Mouse (Mus musculus): ENCODE measurements at regions not wholly inside any gene's neighbourhood (a gene's known extent, or its start where the extent isn't known, plus 50 kb on each side); places are given as distances from the start of the nearest gene placed in this dataset.
"Not testable (repeated sequence)": the region's sequence is repeated elsewhere in the genome, so short reads cannot be mapped to it uniquely, and the experiment has no call there.

DNA sequence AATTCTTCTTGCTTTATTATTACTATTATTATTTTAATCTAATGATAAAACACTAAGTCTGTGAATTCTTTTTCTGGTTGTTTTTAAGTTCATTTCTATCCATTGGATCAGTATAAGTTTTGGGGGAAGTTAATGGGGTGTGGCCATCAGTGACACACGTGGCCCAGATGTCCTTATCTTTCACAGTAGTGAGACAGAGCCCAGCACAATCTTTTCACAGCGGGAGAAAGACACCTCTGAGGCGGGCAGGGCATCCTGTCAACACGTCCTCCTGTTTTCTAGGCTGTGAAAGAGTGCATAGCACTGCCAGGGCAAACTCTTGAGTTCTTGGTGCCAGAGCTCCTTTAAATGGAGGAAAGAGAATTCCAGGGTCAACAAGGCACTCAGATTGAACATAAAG lies 162.1 kb downstream of the Ifng start:
- in situ Hi-C loops (cut with MseI, MboI) = no loop called here

DNA sequence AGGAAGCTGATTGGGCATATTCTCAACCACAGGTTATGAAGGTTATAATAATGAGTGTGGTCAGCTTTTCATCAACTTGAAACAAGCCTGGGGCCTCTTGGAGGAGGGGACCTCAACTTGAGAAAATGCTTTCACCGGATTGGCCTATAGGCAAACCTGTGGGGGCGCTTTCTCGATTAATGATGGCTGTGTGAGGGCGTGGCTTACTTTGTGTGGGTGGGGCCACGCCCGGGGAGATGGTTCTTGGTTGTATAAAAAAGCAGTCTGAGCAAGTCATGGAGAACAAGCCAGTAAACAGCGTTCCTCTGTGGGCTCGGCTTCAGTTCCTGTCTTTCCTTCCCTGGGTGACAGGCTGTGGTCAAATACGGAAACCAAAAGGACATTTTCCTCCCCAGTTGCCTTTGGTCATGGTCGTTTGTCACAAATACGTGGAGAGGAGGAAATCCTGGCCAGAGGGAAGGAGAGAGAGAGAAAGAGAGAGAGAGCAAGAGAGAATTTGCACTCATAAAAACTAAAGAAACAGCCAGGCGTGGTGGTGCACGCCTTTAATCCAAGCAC lies 163.1 kb downstream of the Ifng start:
- in situ Hi-C loops (cut with MseI, MboI) = no loop called here

DNA sequence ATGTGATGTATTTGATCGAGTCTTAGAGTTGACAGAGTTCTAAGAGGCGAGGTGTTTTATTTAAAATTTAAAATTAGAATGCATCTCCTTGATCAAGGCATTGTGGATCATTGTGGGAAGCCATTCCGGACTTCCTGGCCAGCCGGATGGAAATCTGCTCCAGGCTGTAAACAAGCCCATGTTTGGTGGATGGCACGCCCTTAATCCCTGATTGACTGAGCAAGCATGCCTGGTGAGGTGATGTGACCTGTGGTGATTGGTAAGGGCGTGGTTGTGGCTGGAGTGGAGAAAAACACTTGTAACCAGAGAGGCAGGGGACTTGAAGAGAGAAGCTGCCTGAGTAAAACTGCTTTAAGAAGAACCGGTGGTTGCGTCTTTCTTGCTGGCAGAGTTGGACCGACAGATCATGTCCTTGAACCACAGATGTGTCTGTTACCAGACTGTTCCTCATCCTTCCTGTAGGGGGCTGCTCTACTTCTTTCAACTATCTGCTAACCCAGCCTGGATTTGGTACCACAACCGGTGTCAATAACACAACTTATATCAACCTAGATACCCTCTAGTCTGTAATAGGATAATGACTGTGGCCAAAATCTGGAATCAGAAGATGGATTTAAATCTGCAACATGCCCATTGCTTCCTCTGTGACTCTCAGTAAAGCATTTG lies 164.4 kb downstream of the Ifng start:
- in situ Hi-C loops (cut with MseI, MboI) = no loop called here

GRCm38 (mm10) chr10:118607418-118607817 lies 166.6 kb downstream of the Ifng start:
- in situ Hi-C loops (cut with MseI, MboI) = no loop called here

- in situ Hi-C loops (cut with MseI, MboI) = no loop called here
Observed at GRCm38 (mm10) chr10:118608376-118609145, 167.7 kb downstream of the Ifng start.

GRCm38 (mm10) chr10:118609157-118609556 lies 168.3 kb downstream of the Ifng start:
- in situ Hi-C loops (cut with MseI, MboI) = no loop called here

- in situ Hi-C loops (cut with MseI, MboI) = no loop called here
Observed at GRCm38 (mm10) chr10:118610868-118611461, 170.1 kb downstream of the Ifng start.

DNA sequence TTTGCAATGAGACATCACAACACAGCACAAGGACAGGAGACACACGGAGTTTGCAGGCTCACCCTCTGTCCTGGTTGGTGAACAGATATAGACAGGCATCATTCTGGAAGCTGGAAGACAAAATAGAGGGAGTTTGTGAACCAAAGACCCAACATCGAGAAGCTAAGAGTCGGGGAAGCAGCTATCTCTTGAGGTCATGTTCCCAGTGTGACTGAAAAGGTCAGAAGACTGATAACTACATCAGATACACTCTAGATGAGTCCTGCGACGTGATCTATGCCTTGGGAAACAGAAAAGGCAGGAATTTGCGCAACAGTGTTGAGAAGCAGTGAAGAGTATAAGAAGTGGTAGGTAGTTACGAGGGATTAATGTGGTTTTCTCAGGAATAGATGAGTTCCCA lies 171.2 kb downstream of the Ifng start:
- in situ Hi-C loops (cut with MseI, MboI) = no loop called here

DNA sequence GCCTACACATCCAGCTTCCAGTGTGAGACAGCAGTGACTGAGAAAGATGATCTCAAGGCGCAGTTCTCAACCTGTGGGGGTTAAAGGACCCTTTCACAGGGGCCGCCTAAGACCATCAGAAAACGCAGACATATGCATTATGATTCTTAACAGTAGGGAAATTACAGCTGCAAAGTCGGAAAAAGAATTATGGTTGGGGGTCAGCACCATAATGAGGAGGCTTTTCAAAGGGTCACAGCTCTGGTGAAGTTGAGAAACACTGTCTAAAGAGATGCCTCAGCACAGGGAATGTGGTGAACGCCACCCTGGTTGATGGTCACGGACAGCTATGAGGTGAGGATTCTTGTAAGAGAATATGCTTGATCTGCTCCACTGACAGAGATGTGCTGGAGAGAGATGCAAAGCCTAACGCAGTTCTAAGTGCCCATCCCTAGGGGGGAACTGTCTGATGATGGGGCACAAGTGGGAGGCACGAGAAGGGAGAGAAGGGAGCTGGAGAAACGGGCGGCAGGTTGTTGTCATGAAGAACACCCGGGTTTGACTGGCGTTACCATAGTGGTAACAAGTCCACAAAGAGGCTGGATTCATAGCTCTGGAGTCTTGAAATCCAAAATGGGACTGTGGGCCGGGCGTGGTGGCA lies 172.3 kb downstream of the Ifng start:
- in situ Hi-C loops (cut with MseI, MboI) = no loop called here

DNA sequence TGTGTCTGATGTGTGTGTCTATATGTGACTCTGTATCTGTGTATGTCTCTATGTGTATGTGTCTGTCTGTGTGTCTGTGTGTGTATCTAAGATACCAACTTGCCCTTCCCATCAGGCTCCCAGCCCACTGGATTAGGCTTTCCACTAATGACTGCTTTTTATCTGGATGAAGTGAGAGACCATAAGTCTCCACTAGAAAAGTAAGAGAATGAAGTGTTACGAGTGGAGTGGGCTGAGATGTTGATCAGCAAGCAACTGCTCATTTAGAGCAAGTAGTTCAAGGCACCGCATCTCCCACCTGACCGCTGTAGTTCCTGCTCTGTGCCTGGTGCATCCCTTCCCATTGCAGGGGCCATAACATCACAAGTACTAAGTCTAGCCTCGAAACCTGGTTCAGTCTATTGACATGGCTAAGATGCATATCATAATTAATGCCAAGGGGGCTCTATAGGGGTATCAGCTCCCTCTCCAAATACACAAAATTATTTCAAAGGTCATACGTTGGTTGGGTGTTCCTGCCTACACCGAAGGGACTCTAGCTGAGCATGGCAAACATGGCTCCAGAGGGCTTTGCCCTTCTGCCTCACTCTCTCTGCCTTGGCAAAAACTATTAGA lies 173.5 kb downstream of the Ifng start:
- in situ Hi-C loops (cut with MseI, MboI) = no loop called here

- in situ Hi-C loops (cut with MseI, MboI) = no loop called here
Observed at GRCm38 (mm10) chr10:118615131-118616020, 174.5 kb downstream of the Ifng start.

DNA sequence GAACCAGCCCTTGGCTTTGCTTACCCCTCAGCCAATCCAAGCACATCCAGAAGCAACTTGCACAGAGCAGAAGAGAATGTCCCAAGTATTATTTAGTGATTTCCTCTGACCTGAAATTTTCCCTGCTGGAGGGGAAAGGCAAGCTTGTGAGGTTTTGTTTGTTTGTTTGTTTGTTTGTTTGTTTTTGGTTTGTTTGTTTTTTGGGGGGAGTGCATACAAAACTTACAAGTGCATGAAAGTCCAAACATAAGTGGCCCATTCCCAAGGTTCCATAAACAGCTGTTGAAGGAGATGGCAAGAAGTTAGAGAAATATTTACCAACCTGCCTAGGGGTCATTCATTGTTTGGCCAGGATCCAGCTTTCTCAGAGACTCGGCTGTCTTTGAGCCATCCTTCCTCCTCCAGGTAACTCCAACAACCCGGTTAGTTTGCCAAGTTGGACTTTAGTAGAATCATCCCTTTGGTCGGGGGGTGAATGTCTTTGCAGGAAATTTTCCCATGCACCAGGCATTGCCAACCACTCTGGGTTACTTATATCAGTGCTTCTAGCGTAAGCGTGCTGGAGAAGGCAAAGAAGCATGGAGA lies 175.3 kb downstream of the Ifng start:
- in situ Hi-C loops (cut with MseI, MboI) = no loop called here

DNA sequence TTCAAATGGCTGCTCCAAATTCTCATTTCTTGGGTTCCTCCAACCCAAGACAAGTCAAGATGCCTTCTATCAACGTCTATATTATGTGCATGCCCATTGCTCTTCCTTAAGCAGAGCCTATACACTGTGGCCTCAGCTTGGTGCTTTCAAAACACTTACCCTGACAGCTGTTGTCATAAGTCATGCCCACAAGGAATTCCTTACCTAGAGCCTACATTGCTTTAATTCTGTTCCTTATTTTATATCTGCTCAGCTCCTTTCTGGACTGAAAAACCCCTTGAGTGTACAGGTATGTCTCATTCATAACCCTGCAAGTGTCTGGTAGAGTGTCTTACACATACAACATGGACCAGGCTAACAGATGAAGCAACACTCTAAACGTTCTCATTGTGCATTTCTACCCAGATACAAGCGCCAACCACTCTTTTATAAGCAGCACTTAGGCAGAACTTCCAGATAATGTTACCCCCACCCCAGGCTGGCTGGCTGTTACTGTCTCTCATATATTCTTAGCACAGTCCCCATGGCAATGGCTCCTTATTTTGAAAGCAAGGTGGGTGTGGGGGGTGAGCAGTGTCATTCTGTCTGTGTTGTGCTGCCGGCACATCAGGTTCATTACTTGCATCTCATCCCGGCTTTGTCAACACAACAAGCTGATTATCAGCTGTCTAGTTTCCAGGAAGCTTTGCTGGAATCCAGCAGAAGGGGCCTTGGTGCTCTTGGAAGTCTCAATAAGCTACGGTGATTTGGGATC lies 176.6 kb downstream of the Ifng start:
- in situ Hi-C loops (cut with MseI, MboI) = no loop called here

- in situ Hi-C loops (cut with MseI, MboI) = not testable (repeated sequence)
Observed at GRCm38 (mm10) chr10:118618251-118618650, 177.4 kb downstream of the Ifng start.

GRCm38 (mm10) chr10:118618766-118619600 lies 178.1 kb downstream of the Ifng start:
- in situ Hi-C loops (cut with MseI, MboI) = no loop called here

DNA sequence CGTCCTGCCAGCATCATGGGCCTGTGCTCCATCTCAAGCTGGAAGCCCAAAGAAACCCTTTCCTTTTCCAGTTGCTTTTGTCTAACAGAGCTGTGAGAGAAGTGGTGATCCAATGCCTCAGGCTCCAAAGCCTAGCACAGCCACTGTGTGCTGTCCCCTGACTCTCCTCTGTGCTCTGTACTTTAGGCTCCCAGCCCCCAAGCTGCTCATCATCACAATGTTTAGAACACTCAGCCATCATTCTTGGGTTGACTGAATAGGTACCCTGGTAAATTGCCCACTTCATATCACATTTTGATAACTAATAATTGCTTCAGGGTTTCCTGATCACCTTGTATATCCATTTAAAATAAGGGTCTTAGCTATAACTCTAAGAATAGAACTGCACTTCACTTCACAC lies 178.8 kb downstream of the Ifng start:
- in situ Hi-C loops (cut with MseI, MboI) = no loop called here

GRCm38 (mm10) chr10:118620611-118621010 lies 179.8 kb downstream of the Ifng start:
- in situ Hi-C loops (cut with MseI, MboI) = no loop called here

DNA sequence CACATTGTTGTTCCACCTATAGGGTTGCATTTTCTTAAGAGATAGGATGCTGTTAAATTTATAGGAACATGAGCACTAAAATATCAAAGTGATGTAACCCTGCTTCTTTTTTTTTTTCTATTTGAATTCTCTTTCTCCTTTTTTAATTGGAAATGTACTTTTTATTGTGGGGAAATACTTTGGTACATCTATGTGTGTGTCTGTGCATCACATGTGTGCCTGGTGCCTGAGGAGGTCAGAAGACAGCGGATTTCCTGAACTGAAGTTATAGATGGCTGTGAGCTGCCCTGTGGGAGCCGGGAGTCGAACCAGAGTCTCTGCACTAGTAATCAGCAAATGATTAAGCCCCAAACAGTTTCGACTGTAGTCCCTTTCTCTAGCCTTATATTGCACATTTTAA lies 180.7 kb downstream of the Ifng start:
- in situ Hi-C loops (cut with MseI, MboI) = no loop called here

DNA sequence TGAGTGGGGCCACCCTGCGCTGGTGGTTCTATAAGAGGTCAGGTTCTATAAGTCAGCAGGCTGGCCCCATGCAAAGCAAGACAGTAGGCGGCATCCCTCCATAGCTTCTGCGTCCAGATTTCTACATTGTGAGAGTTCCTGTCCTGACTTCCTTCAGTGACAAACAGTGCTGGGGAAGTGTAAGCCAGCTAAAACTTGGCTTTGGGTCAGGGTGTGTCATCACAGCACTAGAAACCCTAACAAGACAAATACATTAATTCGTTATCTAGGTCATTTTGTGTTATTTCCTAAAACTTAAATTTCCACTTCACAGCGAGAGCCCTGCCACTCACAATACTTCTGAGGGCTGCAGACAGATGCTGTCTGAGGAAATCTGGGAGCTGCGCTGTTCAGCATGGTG lies 181.3 kb downstream of the Ifng start:
- in situ Hi-C loops (cut with MseI, MboI) = no loop called here

Measured in mouse trophoblast stem cell (cell line).